Mouse (Mus musculus) kidney, postnatal 0 days (tissue): Measurements from ENCODE around the gene Tmem256. TPM values are rescaled to one million over a fixed set of nuclear protein-coding genes. Genes with fewer than 3 reads are reported as not detected.

Source experiments
- ATAC-seq: fragments of 200-750 bp; cut with Nextera tagmentation; replicated peaks from 2 replicates; pipeline ENCODE4 v1.8.0; 2017; ENCODE audit warnings: low read depth, moderate number of reproducible peaks, moderate TSS enrichment, moderate library complexity; ENCODE audit not compliant: low FRiP score
- DNase-seq: peaks from one replicate; pipeline ENCODE4 v3.0.0-alpha.2; 2016; ENCODE audit warnings: low spot score
- H3K27ac ChIP-seq: fragments of 300-500 bp; sonication (generic); 2 replicates; pipeline ENCODE4 v1.5.1; 2014; ENCODE audit warnings: mild to moderate bottlenecking
- H3K27me3 ChIP-seq: fragments of 300-500 bp; sonication (generic); 2 replicates; pipeline ENCODE4 v1.6.1; 2014; ENCODE audit warnings: low read length, mixed read lengths; ENCODE audit not compliant: insufficient read depth
- H3K36me3 ChIP-seq: fragments of 300-500 bp; sonication (generic); 2 replicates; pipeline ENCODE4 v1.6.1; 2014; ENCODE audit warnings: low read length, mixed read lengths; ENCODE audit not compliant: insufficient read depth
- H3K4me1 ChIP-seq: fragments of 300-500 bp; sonication (generic); replicated peaks from 2 replicates; pipeline ENCODE4 v1.6.1; 2014; ENCODE audit warnings: antibody characterized with exemption, low read length, mixed read lengths; ENCODE audit not compliant: insufficient read depth
- H3K4me2 ChIP-seq: fragments of 300-500 bp; sonication (generic); 2 replicates; pipeline ENCODE4 v1.6.1; 2014; ENCODE audit warnings: mild to moderate bottlenecking, low read length, moderate library complexity, mixed read lengths
- H3K4me3 ChIP-seq: fragments of 300-500 bp; sonication (generic); replicated peaks from 2 replicates; pipeline ENCODE4 v1.5.1; 2014; ENCODE audit warnings: low read depth, low read length
- H3K9ac ChIP-seq: fragments of 300-500 bp; sonication (generic); 2 replicates; pipeline ENCODE4 v1.6.1; 2014; ENCODE audit warnings: low read depth, low read length
- H3K9me3 ChIP-seq: fragments of 300-500 bp; sonication (generic); replicated peaks from 2 replicates; pipeline ENCODE4 v1.6.1; 2016; ENCODE audit warnings: low read length, inconsistent platforms, mixed read lengths
- CTCF ChIP-seq: IDR thresholded peaks from 2 replicates; pipeline ENCODE4 v1.5.1; 2016; ENCODE audit warnings: antibody characterized with exemption, low read depth, mild to moderate bottlenecking, moderate library complexity
- WGBS: fragments of 180-500 bp; shearing (Covaris S2); extraction: QIAGEN DNeasy Blood & Tissue Kit; methylation state at CpG from one replicate; pipeline ENCODE4 v1.1.7; 2014; 5-methylcytosine and 5-hydroxymethylcytosine counted together
- polyA plus RNA-seq: library from polyadenylated mRNA; unstranded; fragments of >200 nt; fragmentation: Nextera tagmentation; extraction: Ambion mirVana; gene quantifications from 2 replicates; pipeline ENCODE4 v1.2.1, GENCODE M21; 2015

Tmem256 gene
- polyA plus RNA-seq, 1 experiment from 2014 or later = 528 TPM

- H3K9me3 ChIP-seq = no peaks in the 10 kb centered on the region
- H3K27ac ChIP-seq = 0 out of 2 replicates have a peak overlapping the region, but pooled peaks have one; percentile 25
- H3K36me3 ChIP-seq = no peaks in the 10 kb centered on the region
- H3K27me3 ChIP-seq = no peaks in the 10 kb centered on the region
- H3K4me1 ChIP-seq = peaks cover 21% of the 10 kb centered on the region
- ATAC-seq (no peak), DNase-seq (peak; percentile 69)
- no peak overlapping the region for H3K4me2 ChIP-seq
- H3K9ac ChIP-seq = no peak overlapping the region
- WGBS = 48% methylated on average over 7 of the region's 7 CpGs
- TF ChIP-seq CTCF = peak; percentile 18; the same call in 1 of the 2 replicates
- no peak overlapping the region for H3K4me3 ChIP-seq
These were observed 37.9 kb downstream of the Tmem256 start for GRCm38 (mm10) chr11:69876186-69876585.

GRCm38 (mm10) chr11:69876867-69877266, 38.6 kb downstream of the Tmem256 start:
- Histone ChIP-seq H3K4me1 (peaks cover 27% of the 10 kb centered on the region), H3K9ac (no peak overlapping the region), H3K27me3 (no peaks in the 10 kb centered on the region), H3K27ac (0 out of 2 replicates have a peak overlapping the region, but pooled peaks have one; percentile 25), H3K36me3 (no peaks in the 10 kb centered on the region), H3K4me3 (no peak overlapping the region), H3K9me3 (no peaks in the 10 kb centered on the region), H3K4me2 (peak overlapping the region; percentile 9; the same call in 1 of the 2 replicates)
- WGBS = 5% methylated on average over 12 of the region's 12 CpGs
- peak; percentile 43 for ATAC-seq
- TF ChIP-seq CTCF = peak; percentile 97
- DNase-seq = peak; percentile 95

- H3K36me3 ChIP-seq = no peaks in the 10 kb centered on the region
- WGBS = 84% methylated on average over 11 of the region's 11 CpGs
- H3K4me2 ChIP-seq = peak within 1 kb of the TSS; percentile 82
- no peak for DNase-seq
- H3K27me3 ChIP-seq = no peaks in the 10 kb centered on the region
- H3K9ac ChIP-seq = no peak within 1 kb of the TSS
- no peak within 1 kb of the TSS for H3K4me3 ChIP-seq
- no peak for ATAC-seq
- H3K4me1 ChIP-seq = peaks cover 27% of the 10 kb centered on the region
- H3K9me3 ChIP-seq = no peaks in the 10 kb centered on the region
- H3K27ac ChIP-seq = 0 out of 2 replicates have a peak within 1 kb of the TSS, but pooled peaks have one; percentile 25
- TF ChIP-seq CTCF = no peak
These were observed 39.6 kb downstream of the Tmem256 start, which contains the start of gene Tmem95 for GRCm38 (mm10) chr11:69877878-69878277. Tmem95 (minus strand) TSS chr11:69878018.

DNA sequence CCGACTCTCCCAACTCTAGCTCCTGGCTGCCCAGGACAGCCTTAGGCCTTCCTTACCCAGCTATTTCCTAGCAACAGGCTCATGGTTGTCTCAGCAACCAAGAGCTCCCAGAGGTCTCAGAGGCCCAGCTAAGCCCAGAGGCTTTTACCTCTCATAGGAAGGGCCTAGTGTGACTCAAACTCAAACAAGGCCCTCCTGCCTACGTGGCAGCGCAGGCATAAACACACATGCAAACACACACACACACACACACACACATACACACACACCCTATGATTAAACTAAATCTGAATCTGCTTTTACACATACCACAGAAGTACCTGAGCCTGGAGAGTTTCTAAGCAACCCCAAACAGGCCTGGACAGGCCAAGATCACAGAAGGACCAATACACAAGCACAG, 40.1 kb downstream of the Tmem256 start:
- TF ChIP-seq CTCF = no peak
- Histone ChIP-seq H3K9me3 (no peaks in the 10 kb centered on the region), H3K36me3 (no peaks in the 10 kb centered on the region), H3K4me3 (no peak overlapping the region), H3K27me3 (no peaks in the 10 kb centered on the region), H3K4me2 (0 out of 2 replicates have a peak overlapping the region, but pooled peaks have one; percentile 82), H3K4me1 (peaks cover 27% of the 10 kb centered on the region), H3K27ac (no peak overlapping the region), H3K9ac (no peak overlapping the region)
- WGBS = 90% methylated on average over 3 of the region's 3 CpGs
- ATAC-seq = no peak
- DNase-seq = no peak

- peak overlapping the region; percentile 46 for H3K4me3 ChIP-seq
- H3K4me1 ChIP-seq = peaks cover 27% of the 10 kb centered on the region
- WGBS = 80% methylated on average over 6 of the region's 6 CpGs
These were observed 40.6 kb downstream of the Tmem256 start for GRCm38 (mm10) chr11:69878952-69879351.

GRCm38 (mm10) chr11:69879711-69880110, 41.4 kb downstream of the Tmem256 start:
- peak overlapping the region; percentile 42; the same call in 1 of the 2 replicates for H3K27ac ChIP-seq
- DNase-seq (no peak), ATAC-seq (no peak)
- TF ChIP-seq CTCF = no peak
- no peaks in the 10 kb centered on the region for H3K27me3 ChIP-seq
- no peaks in the 10 kb centered on the region for H3K9me3 ChIP-seq
- peaks cover 27% of the 10 kb centered on the region for H3K4me1 ChIP-seq
- H3K4me3 ChIP-seq = peak overlapping the region; percentile 46
- H3K4me2 ChIP-seq = peak overlapping the region; percentile 82
- 49% methylated on average over 15 of the region's 15 CpGs for WGBS
- H3K9ac ChIP-seq = peak overlapping the region; percentile 59
- no peaks in the 10 kb centered on the region for H3K36me3 ChIP-seq

More at GRCm38 (mm10) chr11:69878952-69879351, 40.6 kb downstream of the Tmem256 start:
- TF ChIP-seq CTCF = no peak
- Histone ChIP-seq H3K9me3 (no peaks in the 10 kb centered on the region), H3K27me3 (no peaks in the 10 kb centered on the region), H3K4me2 (peak overlapping the region; percentile 82), H3K36me3 (no peaks in the 10 kb centered on the region), H3K9ac (peak overlapping the region; percentile 59; the same call in 1 of the 2 replicates), H3K27ac (no peak overlapping the region)
- ATAC-seq (no peak), DNase-seq (no peak)
